Mouse (Mus musculus) spleen, adult 2 months (tissue): ENCODE measurements around the gene Fgfr2. TPM values are rescaled to one million over a fixed set of nuclear protein-coding genes. Genes with fewer than 3 reads are reported as not detected.

ENCODE experiments used
- DNase-seq, 2 experiments: peaks; one replicate each; pipeline versions ENCODE4 v3.0.0 to v3.0.0-alpha.2; 2012 to 2021; ENCODE audit warnings: low spot score in 2 of 2, low read depth in 1 of 2
- H3K27ac ChIP-seq: fragments of 200-500 bp; 2 replicates; pipeline ENCODE4 v1.5.1; 2012; ENCODE audit warnings: low read length, inconsistent platforms; ENCODE audit not compliant: insufficient read depth
- H3K27me3 ChIP-seq: fragments of 200-500 bp; 2 replicates; pipeline ENCODE4 v1.6.1; 2012; ENCODE audit warnings: mild to moderate bottlenecking, moderate library complexity, low read length, inconsistent platforms; ENCODE audit not compliant: control insufficient read depth, insufficient read depth
- H3K36me3 ChIP-seq: fragments of 200-500 bp; 2 replicates; pipeline ENCODE4 v1.6.1; 2012; ENCODE audit warnings: mild to moderate bottlenecking, low read length, inconsistent platforms; ENCODE audit not compliant: control insufficient read depth, insufficient read depth
- H3K4me1 ChIP-seq: fragments of 200-500 bp; 2 replicates; pipeline ENCODE4 v1.6.1; 2011; ENCODE audit warnings: inconsistent platforms; ENCODE audit not compliant: control insufficient read depth, insufficient read depth, insufficient read length
- H3K4me3 ChIP-seq: fragments of 200-500 bp; 2 replicates; pipeline ENCODE4 v1.5.1; 2011; ENCODE audit warnings: mild to moderate bottlenecking, inconsistent platforms; ENCODE audit not compliant: insufficient read depth, insufficient read length; ENCODE audit errors: extremely low read depth
- CTCF ChIP-seq: fragments of 200-500 bp; IDR thresholded peaks from 2 replicates; pipeline ENCODE4 v1.5.1; 2011; ENCODE audit warnings: mild to moderate bottlenecking, inconsistent platforms; ENCODE audit not compliant: insufficient read depth, insufficient read length, insufficient replicate concordance; ENCODE audit errors: extremely low read depth
- POLR2A ChIP-seq: fragments of 200-500 bp; IDR thresholded peaks from 2 replicates; pipeline ENCODE4 v1.6.1; 2011; ENCODE audit warnings: low read depth, low read length, inconsistent platforms
- WGBS: fragments of 180-500 bp; shearing (Covaris S2); methylation state at CpG from one replicate; pipeline ENCODE4 v1.1.7; 2018; 5-methylcytosine and 5-hydroxymethylcytosine counted together
- polyA plus RNA-seq: library from polyadenylated mRNA; depleted of rRNA; stranded (reverse); fragments of >200 nt; gene quantifications from 2 replicates; pipeline ENCODE4 v1.2.3, GENCODE M21; 2012

Fgfr2 gene
- polyA plus RNA-seq, 1 experiment, result 1.6 TPM

GRCm38 (mm10) chr7:132624161-132624560 lies 499.0 kb downstream of the Fgfr2 start:
- 84% methylated on average over 10 of the region's 10 CpGs for WGBS
- TF ChIP-seq POLR2A (no peak), CTCF (no peak)

GRCm38 (mm10) chr7:132619975-132620918 lies 502.9 kb downstream of the Fgfr2 start:
- no peak overlapping the region for H3K4me3 ChIP-seq
- H3K27me3 ChIP-seq, result no peaks in the 10 kb centered on the region
- TF ChIP-seq POLR2A (no peak), CTCF (no peak)
- no peaks in the 10 kb centered on the region for H3K4me1 ChIP-seq
- WGBS, result 80% methylated on average over 15 of the region's 15 CpGs
- no peak for DNase-seq
- H3K27ac ChIP-seq, result no peak overlapping the region
- H3K36me3 ChIP-seq, result no peaks in the 10 kb centered on the region

More at GRCm38 (mm10) chr7:132624161-132624560, 499.0 kb downstream of the Fgfr2 start:
- no peak for DNase-seq
- Histone ChIP-seq H3K4me3 (no peak overlapping the region), H3K27ac (no peak overlapping the region), H3K36me3 (no peaks in the 10 kb centered on the region), H3K27me3 (no peaks in the 10 kb centered on the region), H3K4me1 (no peaks in the 10 kb centered on the region)

DNA sequence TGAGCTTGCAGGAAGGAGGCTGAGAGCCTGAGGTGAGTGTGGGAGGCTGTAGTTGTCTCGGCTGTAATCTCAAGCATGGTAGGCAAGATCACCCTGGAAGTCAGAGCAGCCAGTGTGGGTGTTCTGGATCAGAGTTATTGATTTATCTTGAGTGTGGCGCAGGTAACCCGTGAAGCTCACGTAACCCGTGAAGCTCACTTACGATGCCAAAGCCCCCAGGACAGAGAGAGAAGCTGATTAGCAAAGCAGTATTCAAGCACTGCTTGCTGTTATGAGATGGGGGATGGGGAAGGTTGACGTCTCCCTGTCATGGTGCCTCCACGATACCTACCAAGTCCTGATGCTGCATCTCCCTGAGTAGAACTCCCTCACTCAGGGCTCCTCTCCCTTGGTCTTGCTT lies 503.6 kb downstream of the Fgfr2 start:
- WGBS, result 97% methylated on average over 8 of the region's 8 CpGs
- no peak for DNase-seq
- TF ChIP-seq POLR2A (no peak), CTCF (no peak)

DNA sequence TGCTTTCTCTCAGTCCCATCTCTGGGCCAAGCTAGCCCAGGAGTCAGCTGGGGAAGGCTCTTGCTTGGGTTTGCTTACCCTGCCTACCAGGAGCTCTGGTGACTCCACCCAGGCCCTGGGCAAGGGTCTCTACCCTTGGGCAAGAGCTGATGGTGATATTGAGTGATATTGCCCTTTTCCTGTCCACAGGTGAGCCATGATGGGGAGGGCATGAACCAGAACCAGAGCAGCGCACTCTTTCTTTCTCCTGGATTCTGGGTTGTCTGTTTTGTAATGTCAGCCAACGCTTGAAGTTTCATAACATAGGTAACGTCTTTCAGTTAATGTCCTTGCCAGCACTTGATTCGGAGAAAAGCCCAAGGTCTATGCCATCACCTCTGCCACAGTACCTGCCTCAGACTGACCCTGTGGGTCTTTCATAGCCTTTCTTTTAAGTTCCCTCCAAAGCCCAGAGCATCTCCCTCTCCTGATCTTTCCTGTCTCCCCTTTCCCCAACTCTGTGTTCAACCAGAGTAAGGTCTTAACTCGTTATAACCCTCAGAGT lies 506.1 kb downstream of the Fgfr2 start:
- Histone ChIP-seq H3K36me3 (no peaks in the 10 kb centered on the region), H3K4me1 (no peaks in the 10 kb centered on the region), H3K27me3 (no peaks in the 10 kb centered on the region), H3K4me3 (no peak overlapping the region), H3K27ac (no peak overlapping the region)
- 94% methylated on average over 5 of the region's 5 CpGs for WGBS
- TF ChIP-seq POLR2A, result no peak
- TF ChIP-seq CTCF, result no peak
- no peak for DNase-seq

More for the DNA sequence above, 503.6 kb downstream of the Fgfr2 start:
- H3K4me3 ChIP-seq, result no peak overlapping the region
- no peaks in the 10 kb centered on the region for H3K36me3 ChIP-seq
- no peaks in the 10 kb centered on the region for H3K27me3 ChIP-seq
- no peak overlapping the region for H3K27ac ChIP-seq
- H3K4me1 ChIP-seq, result no peaks in the 10 kb centered on the region

- no peak for DNase-seq
- Histone ChIP-seq H3K4me3 (no peak overlapping the region), H3K36me3 (no peaks in the 10 kb centered on the region), H3K27me3 (no peaks in the 10 kb centered on the region), H3K4me1 (no peaks in the 10 kb centered on the region), H3K27ac (no peak overlapping the region)
- WGBS, result 87% methylated on average over 6 of the region's 6 CpGs
- TF ChIP-seq CTCF (no peak), POLR2A (no peak)
These were observed 506.8 kb downstream of the Fgfr2 start for GRCm38 (mm10) chr7:132616391-132616790.

DNA sequence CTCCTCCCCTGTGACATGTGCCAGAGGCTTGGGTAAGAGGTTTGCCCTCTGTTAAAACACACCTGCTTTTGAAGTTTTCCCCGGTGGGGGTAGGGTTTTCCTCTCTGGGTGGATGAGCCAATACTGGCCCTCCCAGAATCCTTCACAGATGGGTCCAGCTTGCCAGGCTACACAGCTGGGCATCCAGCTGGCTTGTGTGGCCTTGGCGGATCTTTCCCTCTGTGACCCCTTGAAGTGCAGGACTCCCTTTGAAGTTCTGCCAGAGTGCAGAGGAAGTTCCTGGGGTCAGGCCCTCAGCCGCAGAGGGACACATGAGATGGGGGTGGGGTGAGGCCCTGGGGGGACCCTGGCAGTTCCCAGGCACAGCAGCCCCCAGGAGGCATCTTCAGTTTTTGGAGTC lies 507.8 kb downstream of the Fgfr2 start:
- Histone ChIP-seq H3K4me1 (no peaks in the 10 kb centered on the region), H3K27ac (no peak overlapping the region), H3K4me3 (no peak overlapping the region), H3K36me3 (no peaks in the 10 kb centered on the region), H3K27me3 (no peaks in the 10 kb centered on the region)
- DNase-seq, result no peak
- TF ChIP-seq CTCF (no peak), POLR2A (no peak)
- WGBS, result 44% methylated on average over 3 of the region's 3 CpGs

DNA sequence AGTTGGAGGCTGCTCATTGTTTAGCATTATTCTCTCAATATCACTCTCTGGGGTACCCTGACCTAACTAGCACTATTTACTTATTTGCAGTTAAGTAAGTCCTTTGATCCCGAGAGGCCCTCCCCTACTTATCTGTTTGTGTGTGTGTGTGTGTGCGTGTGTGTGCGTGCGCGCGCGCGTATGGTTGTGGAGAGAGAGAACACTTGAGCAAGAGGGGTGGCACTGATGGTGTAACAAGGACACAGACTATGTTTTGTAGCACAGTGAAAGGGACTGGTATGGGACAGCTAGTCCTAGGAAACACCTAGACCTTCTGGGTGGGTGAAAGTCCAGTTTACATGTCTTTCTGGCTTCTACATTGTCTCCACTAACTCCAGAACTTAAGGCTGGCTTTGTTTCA lies 511.6 kb downstream of the Fgfr2 start:
- no peak for DNase-seq
- H3K4me1 ChIP-seq, result no peaks in the 10 kb centered on the region
- TF ChIP-seq CTCF, result no peak
- TF ChIP-seq POLR2A, result no peak
- WGBS, result 97% methylated on average over 8 of the region's 8 CpGs
- H3K27me3 ChIP-seq, result no peaks in the 10 kb centered on the region
- no peak overlapping the region for H3K27ac ChIP-seq
- no peak overlapping the region for H3K4me3 ChIP-seq
- H3K36me3 ChIP-seq, result no peaks in the 10 kb centered on the region
